Mouse (Mus musculus) C2C12 (cell line): ENCODE results near the gene Polr3c.

ENCODE experiments used
- CTCF ChIP-seq: IDR thresholded peaks from one replicate; pipeline ENCODE4 v1.5.1; 2011; ENCODE audit not compliant: control insufficient read depth, insufficient read depth, insufficient read length
- USF1 ChIP-seq: IDR thresholded peaks from one replicate; pipeline ENCODE4 v1.6.1; 2011; ENCODE audit warnings: low read depth, mild to moderate bottlenecking, control low read depth, moderate library complexity

GRCm38 (mm10) chr3:96671519-96671918 lies 55.9 kb downstream of the Polr3c start:
- TF ChIP-seq CTCF (no peak), USF1 (no peak)
